Mouse (Mus musculus): ENCODE results near the gene Gas6. TPM values are rescaled to one million over a fixed set of nuclear protein-coding genes. Genes with fewer than 3 reads are reported as not detected.

Gene Gas6
- polyA plus RNA-seq (2012): not detected in 2 replicates

DNA sequence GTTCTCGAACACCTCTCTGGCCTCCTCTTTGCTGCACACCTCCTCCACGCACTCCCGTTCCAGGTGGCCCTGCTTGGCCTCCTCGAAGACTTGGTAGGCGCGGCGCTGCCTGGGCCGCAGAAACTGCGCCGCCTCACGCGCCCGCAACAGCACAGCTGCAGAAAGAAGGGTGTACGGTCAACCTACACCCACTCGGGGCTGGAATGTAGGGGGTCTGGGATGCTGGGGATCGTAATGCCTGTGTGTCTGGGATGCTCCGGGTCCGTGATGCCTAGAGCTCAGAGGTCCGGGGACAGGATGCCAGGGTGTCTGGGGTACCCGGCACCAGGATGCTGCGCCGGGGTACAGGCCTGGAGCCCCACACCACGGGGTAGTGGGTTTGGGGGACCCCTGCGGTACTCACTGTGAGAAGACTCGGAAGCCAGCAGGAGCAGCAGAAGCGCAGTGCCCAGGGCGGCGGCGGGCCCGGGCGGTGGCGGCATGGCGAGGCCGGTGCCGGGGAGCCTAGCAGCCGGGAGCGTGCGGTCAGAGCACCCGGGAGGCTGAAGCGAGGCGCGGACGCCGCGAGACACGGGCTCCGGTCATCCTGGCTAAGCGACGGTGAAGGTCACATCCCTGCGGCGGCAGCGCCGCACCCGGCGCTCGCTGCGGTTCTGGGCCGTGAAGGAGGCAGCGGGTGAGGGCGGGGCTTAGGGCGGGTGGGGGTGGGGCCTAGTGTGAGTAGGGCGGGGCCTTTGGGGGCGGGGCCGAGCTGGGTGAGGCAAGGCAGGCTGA is at the start of gene Gas6:
TSS of gene Gas6 (minus strand) at position 633 of the 774 bp plus-strand sequence.
- TF ChIP-seq GATA1 (IDR thresholded peaks at IDR 0.05; ENCODE audit: low read length): no peak

DNA sequence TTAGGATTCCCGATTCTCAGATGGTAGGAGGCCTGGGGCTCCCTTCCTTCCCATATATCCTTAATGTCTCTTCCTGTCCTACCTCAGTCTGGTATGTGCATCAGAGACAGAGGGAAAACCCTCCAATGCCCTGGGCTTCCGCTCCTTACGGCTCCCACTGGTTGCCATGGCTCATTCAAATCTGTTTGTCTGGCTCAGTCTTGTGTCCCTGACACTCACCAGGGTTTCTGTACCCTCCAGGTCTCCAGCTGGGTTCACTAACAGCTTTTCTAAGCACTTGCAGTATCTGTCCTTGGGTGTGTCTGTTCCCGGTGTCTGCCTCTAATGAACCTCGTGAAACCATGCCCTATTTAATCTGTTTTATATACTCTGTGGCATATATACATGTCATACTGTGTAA is 47.2 kb upstream of the Gas6 start:
- TF ChIP-seq GATA1 (IDR thresholded peaks at IDR 0.05; ENCODE audit: low read length): no peak

DNA sequence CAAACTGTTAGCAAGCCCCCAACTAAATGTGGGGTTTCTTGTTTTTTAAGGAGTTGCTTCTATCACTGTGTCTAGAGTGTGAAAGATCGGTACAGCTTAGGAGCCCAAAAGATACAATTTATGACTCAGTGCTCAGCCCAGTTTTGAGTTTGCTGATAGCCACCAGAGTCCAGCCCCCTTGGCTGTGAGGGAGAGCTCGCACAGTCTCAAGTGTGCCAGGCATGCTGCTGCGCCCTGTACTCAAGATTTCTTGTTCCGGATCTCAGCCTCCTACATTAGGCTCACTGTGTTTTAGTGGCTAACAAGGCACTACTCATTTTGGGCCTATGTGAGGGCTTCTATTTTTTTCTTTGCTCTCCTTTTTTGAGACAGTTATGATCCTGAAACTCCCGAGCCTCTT is 45.8 kb upstream of the Gas6 start:
- no peak for TF ChIP-seq GATA1 (IDR thresholded peaks at IDR 0.05; ENCODE audit: low read length)

DNA sequence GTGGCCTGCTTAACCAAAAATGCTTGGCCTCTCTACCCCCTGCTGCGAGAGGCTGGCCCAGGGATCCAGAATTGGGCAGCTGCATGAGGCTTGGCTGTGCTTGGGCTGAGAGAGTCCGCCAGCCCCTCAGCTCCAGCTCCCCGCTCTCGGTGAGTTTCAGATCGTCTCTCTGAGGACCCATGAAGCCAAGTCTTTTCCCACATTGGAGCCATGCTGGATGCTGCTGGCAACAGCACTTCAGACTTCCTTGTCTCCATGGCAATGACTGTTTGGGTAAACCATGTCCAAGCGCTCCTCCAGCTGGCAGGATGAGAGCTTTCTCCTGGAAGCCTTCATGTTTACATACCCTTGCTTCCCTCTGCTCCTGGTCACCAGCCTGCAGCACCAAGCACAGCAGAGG is 44.5 kb upstream of the Gas6 start:
- TF ChIP-seq GATA1 (IDR thresholded peaks at IDR 0.05; ENCODE audit: low read length): no peak

DNA sequence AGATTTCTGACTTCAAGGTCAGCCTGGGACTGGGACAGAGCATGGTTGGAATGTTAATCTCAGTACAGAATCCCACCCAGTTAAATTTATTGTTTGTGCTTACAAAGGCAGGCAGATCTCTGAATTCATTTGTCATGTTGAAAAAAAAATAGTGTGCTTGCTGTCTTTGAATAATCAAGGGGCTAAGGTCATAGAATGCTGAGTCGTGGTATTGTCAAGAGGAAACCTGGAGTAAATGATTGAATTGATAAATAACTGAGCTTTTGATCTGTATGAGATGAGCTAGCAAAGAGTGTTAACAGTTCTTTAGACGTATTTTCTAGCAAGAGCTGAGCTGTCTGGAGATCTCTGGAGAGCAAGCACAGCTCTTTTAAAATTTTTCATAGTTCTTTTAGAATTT is 42.8 kb upstream of the Gas6 start:
- TF ChIP-seq GATA1 (IDR thresholded peaks at IDR 0.05; ENCODE audit: low read length): no peak

DNA sequence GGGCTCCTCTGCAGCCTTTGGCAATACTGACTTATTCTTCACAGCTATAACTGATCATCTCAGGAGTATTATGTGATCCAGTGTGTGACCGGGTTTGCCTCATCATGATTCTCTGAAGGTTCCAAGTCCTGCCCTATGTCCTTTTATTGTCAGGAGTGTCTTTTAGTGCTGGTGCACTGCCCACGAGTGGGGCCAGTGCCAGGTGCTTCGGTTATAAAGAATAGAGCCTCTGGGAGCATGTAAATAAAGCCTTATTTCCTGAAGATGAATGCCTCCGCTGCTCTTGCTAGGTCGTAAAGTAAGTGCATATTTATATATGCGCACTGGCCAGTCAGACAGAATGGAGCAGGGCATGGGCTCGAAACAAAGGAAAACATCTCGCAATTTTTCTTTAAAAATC is 38.8 kb upstream of the Gas6 start:
- TF ChIP-seq GATA1 (IDR thresholded peaks at IDR 0.05; ENCODE audit: low read length): no peak

DNA sequence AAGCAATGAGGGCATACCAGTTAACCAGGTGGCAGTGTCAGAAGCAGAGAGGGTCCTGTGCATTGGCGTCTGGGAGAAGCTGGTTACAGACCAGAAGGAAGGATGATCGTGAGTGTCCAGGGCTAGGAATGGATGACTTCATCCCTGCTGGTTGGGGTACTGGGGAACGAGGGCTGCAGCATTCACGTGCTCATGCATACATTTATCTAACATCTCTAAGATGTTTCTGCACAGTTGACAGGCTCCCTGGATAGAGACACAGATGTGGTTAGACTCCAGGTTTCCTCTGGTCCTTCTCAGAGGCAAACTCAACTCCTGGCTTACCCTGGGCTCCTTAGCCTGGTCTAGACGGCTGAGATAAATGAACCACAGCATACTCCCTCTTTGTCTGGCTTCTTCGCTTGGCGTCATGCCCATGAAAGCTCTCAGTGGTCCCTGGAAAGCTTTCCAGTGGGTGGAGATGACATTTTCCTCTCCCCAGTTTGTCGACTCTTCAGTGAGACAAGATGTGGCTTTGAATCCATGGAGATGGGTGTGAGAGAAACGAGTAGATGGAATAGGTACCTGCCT is 37.4 kb upstream of the Gas6 start:
- no peak for TF ChIP-seq GATA1 (IDR thresholded peaks at IDR 0.05; ENCODE audit: low read length)

DNA sequence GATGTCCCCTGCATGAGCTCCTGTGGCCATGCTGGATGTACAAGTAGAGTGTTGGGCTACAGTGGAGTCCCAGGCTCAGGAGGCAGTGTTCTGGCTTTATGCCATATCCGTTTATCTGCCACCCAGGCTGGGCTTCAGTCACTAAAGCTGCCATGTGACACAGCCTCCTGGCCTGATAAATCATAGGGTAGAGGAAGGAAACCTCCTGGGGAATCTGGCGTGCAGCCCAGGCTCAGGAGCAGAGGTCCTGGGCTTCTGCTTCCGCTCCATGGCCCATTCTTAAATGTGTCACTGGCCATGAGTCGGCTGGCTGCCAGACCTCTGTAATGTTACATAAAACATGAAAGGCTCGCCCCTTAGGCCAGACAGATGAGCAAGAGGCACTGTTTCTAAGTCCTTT is 36.7 kb upstream of the Gas6 start:
- TF ChIP-seq GATA1 (IDR thresholded peaks at IDR 0.05; ENCODE audit: low read length): no peak

DNA sequence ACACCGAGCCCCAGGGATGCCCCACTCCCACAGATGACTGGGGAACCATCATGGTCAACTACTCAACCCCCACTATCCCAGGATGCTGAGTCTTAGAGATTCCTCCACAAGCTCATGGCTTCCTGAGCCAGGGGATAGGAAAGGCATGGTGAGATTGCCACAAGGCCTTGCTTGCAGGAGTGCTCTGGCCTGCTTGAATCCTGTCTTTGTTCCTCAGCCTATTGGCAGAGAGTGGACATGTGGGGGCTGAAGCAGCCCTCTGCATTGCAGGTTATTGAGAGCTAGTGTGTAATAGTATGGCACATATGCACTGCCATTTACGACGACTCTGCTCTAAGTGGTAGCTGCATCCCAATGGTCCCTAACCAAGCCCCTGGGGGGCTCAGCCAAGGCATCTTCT is 36.1 kb upstream of the Gas6 start:
- TF ChIP-seq GATA1 (IDR thresholded peaks at IDR 0.05; ENCODE audit: low read length): no peak

DNA sequence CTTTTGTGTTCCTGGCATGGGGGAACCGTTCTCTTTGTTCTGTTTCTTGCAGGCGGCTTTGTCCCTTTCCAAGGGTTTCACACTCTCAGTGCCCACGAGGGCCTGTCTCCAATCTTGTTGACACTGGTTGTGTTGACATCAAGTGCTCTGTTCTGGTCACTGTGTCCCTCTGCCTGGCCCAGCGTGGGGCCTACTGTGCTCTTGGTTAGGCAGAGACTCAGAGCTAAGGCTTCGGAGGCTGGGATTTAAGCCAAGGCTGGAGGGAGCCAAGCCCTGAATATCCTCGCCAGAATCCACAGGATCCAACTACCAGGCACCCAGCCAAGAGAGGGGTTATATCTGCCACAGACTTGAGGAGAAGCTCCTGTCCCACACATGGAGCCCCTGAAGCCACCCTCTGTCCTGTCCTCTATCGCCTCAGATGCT is 35.6 kb upstream of the Gas6 start:
- TF ChIP-seq GATA1 (IDR thresholded peaks at IDR 0.05; ENCODE audit: low read length): no peak

DNA sequence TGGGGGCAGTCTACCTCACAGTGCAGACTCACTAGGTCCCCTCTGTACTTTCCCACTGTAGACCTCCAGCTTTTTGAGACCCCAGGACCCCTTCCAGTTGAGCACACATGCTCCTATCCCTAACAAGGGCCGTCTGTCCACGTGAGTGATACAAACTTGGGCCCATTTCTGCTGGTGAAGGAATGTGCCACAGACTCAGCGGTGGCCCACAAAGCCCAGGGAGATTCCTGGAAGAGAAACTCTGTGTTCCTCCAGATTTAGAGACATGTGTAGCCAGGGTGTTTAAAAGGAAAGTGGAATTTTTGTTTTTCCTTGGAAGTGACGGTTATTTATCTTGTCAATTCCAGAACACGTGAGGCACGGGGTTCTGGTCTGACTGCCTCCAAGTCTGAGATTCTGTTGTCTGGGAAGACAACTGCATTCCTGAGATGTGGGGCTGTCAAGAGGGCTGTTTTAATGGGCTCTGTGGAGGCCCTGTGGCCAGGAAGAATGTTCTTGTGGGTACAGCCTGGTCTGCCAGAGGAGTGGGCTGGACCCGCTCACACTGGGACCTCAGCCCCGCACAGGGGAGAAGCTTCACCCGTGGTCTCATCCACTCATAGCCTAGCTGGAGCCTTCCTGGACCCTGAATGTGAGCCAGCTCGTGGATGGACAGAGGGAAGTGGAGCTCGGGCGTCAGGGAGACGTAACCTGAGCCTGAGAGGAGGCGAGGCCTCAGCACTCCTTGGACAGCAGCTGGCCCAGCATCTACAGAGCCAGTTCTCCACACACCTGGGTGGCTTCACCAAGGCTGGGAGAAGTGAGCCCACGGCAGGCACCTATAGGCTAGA is 34.9 kb upstream of the Gas6 start:
- no peak for TF ChIP-seq GATA1 (IDR thresholded peaks at IDR 0.05; ENCODE audit: low read length)

DNA sequence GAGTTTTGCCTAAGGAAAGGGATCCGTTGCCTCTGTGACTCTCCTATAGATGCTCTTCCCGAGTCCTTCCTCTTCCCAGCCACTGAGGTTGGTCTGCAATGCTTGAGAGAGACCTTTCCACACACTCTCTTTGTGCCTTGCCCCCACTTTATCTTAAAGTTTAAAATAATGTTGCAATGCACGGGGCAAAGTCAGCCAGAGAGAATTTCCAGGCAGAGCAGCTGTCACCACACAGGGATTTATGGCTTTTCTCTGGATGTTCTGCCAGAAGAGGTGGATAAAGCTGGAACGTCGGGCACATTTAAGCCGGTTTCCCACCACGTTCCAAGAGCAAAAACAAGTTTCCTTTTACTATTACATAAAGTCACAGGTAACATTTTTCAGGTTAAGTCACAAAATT is 27.1 kb upstream of the Gas6 start:
- no peak for TF ChIP-seq GATA1 (IDR thresholded peaks at IDR 0.05; ENCODE audit: low read length)

DNA sequence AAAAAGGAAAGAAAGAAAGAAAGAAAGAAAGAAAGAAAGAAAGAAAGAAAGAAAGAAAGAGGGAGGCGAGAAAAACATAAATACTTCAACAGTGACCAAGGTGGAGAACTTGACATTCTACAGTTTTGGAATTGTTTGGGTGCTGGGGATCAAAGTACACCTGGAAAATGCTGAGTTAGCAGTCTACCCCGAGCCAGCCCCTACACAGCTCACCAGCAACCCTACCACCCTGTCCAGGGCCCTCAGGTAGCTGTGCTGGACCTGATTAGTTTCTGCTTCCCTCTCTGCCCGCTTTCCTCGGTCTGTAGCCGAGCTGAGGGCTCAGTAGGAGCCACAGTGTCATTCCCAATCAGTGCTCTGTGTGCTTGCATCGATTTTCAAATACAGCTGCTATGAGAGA is 26.1 kb upstream of the Gas6 start:
- no peak for TF ChIP-seq GATA1 (IDR thresholded peaks at IDR 0.05; ENCODE audit: low read length)

DNA sequence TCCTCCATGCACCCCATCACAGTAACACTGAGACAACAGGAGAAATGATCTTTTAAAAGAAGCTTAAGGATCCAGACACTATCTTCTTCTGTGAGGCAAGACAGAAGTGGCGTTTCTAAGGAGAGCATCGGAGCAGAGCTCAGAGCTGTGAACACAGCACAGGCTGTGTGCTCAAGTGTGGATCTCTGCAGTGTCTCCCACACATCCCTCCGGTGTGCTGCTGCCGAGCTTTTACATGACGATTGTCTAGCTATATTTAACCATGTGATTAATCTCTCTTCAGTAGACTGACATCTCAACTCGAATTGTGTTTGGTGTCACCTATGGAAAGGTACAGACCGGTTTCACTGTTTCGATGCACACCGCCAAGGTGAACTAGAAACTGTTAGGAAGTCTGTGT is 25.2 kb upstream of the Gas6 start:
- TF ChIP-seq GATA1 (IDR thresholded peaks at IDR 0.05; ENCODE audit: low read length): no peak

DNA sequence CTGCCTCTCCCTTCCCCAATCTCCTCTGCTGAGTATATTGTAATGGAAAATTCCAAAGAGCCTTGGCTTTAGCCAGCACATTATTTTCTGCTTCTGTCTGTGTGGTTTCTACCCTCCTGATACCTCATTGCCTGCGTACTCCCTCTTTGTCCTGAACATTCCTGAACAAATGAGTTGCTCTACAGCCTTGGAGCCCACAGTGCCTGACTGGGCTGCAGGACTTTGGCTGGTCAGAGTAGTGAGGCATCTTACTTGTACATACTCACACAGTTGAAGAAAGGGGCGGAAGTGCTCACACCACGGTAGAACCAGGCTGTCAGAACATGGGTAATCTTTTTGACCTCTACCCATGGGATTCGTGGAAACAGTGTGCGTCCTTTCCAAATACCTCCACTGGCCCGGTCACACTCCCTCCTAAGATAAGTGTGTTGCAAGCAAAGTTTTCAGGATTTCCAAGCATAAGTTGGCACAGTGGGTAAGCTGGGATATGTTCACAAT is 23.0 kb upstream of the Gas6 start:
- no peak for TF ChIP-seq GATA1 (IDR thresholded peaks at IDR 0.05; ENCODE audit: low read length)

DNA sequence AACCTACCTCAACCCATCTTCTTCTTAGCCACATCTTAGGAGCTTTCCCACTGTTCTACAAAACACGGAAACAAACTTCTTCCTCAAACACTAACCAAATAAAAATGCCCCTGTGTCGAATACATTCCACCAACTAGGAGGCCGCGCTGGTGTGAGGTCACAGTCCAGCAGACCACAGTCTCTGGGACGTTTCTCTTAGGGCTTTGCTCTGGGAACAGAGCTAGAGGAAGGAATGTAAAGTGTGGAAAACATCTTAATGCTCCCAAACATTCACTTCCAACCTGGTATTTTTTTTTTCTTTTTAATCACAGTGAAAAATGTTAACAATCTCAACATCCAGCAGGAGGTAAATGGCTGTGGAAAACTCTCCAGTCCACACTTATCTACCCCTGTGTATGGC is 22.4 kb upstream of the Gas6 start:
- no peak for TF ChIP-seq GATA1 (IDR thresholded peaks at IDR 0.05; ENCODE audit: low read length)
